Mouse (Mus musculus) G1E (cell line): Measurements from ENCODE around the gene Pvr.

ENCODE experiments used
- CTCF ChIP-seq: IDR thresholded peaks from 2 replicates; pipeline ENCODE4 v1.5.1; 2012; ENCODE audit warnings: low read depth, low read length, inconsistent platforms, mixed read lengths
- GATA1 ChIP-seq: IDR thresholded peaks from 2 replicates; pipeline ENCODE4 v1.6.1; 2012; ENCODE audit warnings: borderline replicate concordance, low read length, inconsistent platforms, mixed read lengths
- GATA2 ChIP-seq: IDR thresholded peaks from 2 replicates; pipeline ENCODE4 v1.6.1; 2012; ENCODE audit warnings: low read depth, low read length, inconsistent platforms, borderline replicate concordance
- POLR2AphosphoS5 ChIP-seq: IDR thresholded peaks from 2 replicates; pipeline ENCODE4 v1.6.1; 2012; ENCODE audit warnings: low read depth, low read length, inconsistent platforms; ENCODE audit not compliant: insufficient replicate concordance
- TAL1 ChIP-seq: conservative IDR thresholded peaks from 2 replicates; pipeline ENCODE4 v1.6.1; 2012; ENCODE audit warnings: low read depth, low read length, inconsistent platforms, mixed read lengths

- TF ChIP-seq GATA1 (no peak), CTCF (no peak), TAL1 (no peak), POLR2AphosphoS5 (no peak), GATA2 (no peak)
These were observed 24.2 kb upstream of the Pvr start for GRCm38 (mm10) chr7:19945201-19945600.
